In the genomic region with DNA sequence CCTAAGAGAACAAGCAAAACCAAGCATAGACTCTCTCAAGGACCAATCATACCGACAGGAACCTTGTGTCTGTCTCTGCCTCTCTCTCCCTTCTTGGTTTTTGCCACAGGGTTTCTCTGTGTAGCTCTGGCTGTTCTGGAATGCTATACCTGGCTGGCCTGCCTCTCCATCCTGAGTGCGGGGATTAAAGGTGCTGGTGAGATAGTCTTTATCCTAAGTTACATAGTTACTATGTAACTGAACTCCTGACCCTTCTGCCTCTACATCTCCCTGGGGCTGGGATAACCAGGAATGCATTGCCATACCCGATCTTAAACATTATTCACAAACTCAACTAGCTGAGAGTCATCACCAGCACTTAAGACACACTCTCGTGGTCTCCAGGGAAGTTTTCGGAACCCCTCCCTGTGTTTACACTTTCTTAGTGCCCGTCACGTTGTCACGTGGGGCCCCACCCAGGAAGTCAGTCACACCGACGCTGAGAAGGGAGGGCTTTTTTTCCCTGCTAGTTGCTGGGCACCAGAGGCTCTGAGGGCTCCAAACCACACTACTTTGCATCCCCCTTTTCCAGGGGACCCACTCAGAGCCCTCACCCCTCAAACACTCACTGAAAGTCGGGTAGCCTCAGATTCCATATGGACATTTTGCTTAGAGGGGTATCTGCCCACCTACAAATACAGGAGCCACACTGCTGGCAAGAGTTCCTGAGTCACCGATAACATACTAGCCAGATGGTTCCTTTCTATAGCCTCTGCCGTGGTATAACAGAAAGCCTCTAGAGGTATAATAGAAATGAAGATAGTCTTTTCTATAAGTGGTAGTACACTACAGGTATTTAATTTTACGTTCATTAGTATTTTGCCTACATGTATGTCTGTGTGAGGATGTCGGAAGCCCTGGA, we compare ENCODE assay signal across 12 mouse cellular contexts. TPM values are rescaled to one million over a fixed set of nuclear protein-coding genes. Genes with fewer than 3 reads are reported as not detected.
DNase-seq lines count a peak whose midpoint lies in the region; ATAC-seq and TF ChIP-seq lines count a peak whose summit lies in the region.
"Had no signal": no experiment of that assay in that cellular context is flagged by ENCODE, and none has a peak within 500 bp of the region (broad histone marks: within the 10 kb centered on the region; RNA-seq: fewer than 3 reads in every experiment).

No protein-coding gene starts in this region.

- no peak overlapping the region for H3K4me3 ChIP-seq in forebrain, embryonic 12.5 days (replicated peaks)
- no peak overlapping the region for H3K4me3 ChIP-seq in forebrain, postnatal 0 days (ENCODE audit: low read depth, low read length)
- no peak overlapping the region for H3K4me3 ChIP-seq in bone marrow macrophage, adult 2 months (ENCODE audit: insufficient read depth, low read length)
- H3K4me3 ChIP-seq in liver, postnatal 0 days (ENCODE audit: low read depth, low read length), result no peak overlapping the region
- peak overlapping the region; percentile 34 for H3K4me3 ChIP-seq in small intestine, adult 2 months (ENCODE audit: low read depth, low read length)
- H3K4me3 ChIP-seq: embryonic facial prominence, embryonic 10.5 days; limb, embryonic 12.5 days had no signal

- no peak for TF ChIP-seq CTCF in forebrain, postnatal 0 days (IDR thresholded peaks at IDR 0.05; ENCODE audit: low read depth)
- no peak for TF ChIP-seq CTCF in bone marrow macrophage, adult 2 months (IDR thresholded peaks at IDR 0.05; ENCODE audit: low read depth, low read length)
- TF ChIP-seq CTCF in liver, postnatal 0 days (IDR thresholded peaks at IDR 0.05; ENCODE audit: low read depth), result no peak
- no peak for TF ChIP-seq CTCF in small intestine, adult 2 months (IDR thresholded peaks at IDR 0.05; ENCODE audit: extremely low read depth, insufficient read length, insufficient replicate concordance, low read depth, low read length)

- TF ChIP-seq POLR2A in bone marrow macrophage, adult 2 months (IDR thresholded peaks at IDR 0.05; ENCODE audit: borderline replicate concordance, low read depth, low read length), result no peak
- no peak for TF ChIP-seq POLR2A in small intestine, adult 2 months (IDR thresholded peaks at IDR 0.05; ENCODE audit: low read depth, low read length)

- ATAC-seq in forebrain, embryonic 12.5 days (ENCODE audit: low FRiP score), result no peak
- ATAC-seq in forebrain, postnatal 0 days, result no peak
- ATAC-seq in liver, postnatal 0 days, result 0 out of 2 replicates have a peak, but pooled peaks have one; percentile 35
- ATAC-seq: hindbrain, postnatal 0 days had no signal

- peaks cover 11% of the 10 kb centered on the region for H3K4me1 ChIP-seq in forebrain, embryonic 12.5 days
- no peaks in the 10 kb centered on the region for H3K4me1 ChIP-seq in forebrain, postnatal 0 days (ENCODE audit: insufficient read depth)
- H3K4me1 ChIP-seq in bone marrow macrophage, adult 2 months (ENCODE audit: control insufficient read depth, insufficient read depth, low read length), result peaks cover 41% of the 10 kb centered on the region
- peaks cover 24% of the 10 kb centered on the region for H3K4me1 ChIP-seq in liver, postnatal 0 days (ENCODE audit: insufficient read depth)
- peaks cover 3% of the 10 kb centered on the region for H3K4me1 ChIP-seq in small intestine, adult 2 months (ENCODE audit: control insufficient read depth, insufficient read depth, insufficient read length, low read length)
- H3K4me1 ChIP-seq: limb, embryonic 12.5 days had no signal

- peaks cover 68% of the 10 kb centered on the region for H3K36me3 ChIP-seq in forebrain, embryonic 12.5 days (replicated peaks)
- peaks cover 23% of the 10 kb centered on the region for H3K36me3 ChIP-seq in forebrain, postnatal 0 days (ENCODE audit: insufficient read depth)
- no peaks in the 10 kb centered on the region for H3K36me3 ChIP-seq in liver, postnatal 0 days (replicated peaks; ENCODE audit: insufficient read depth, low read length)
- H3K36me3 ChIP-seq in small intestine, adult 2 months (ENCODE audit: control insufficient read depth, insufficient read depth, low read length), result no peaks in the 10 kb centered on the region

- no peak for DNase-seq in forebrain, postnatal 0 days
- DNase-seq in liver, postnatal 0 days, result peak; percentile 40
- no peak for DNase-seq in frontal cortex, postnatal 36 days (ENCODE audit: low spot score in 2 of 2)
- no peak for DNase-seq in left cerebral cortex, adult 18-20 months (ENCODE audit: low spot score in 2 of 2)
- DNase-seq in c-Kit-positive CD71-positive TER-119-positive erythroid progenitor cells, embryonic 14.5 days (ENCODE audit: low spot score), result no peak
- DNase-seq: gastrocnemius, postnatal 25 days had no signal

- H3K9me3 ChIP-seq in forebrain, embryonic 12.5 days, result no peaks in the 10 kb centered on the region
- H3K9me3 ChIP-seq in forebrain, postnatal 0 days (ENCODE audit: low read length), result no peaks in the 10 kb centered on the region
- no peaks in the 10 kb centered on the region for H3K9me3 ChIP-seq in liver, postnatal 0 days (ENCODE audit: low read length)
- H3K9me3 ChIP-seq: embryonic facial prominence, embryonic 10.5 days; limb, embryonic 12.5 days had no signal

- no peaks in the 10 kb centered on the region for H3K27me3 ChIP-seq in forebrain, embryonic 12.5 days
- no peaks in the 10 kb centered on the region for H3K27me3 ChIP-seq in forebrain, postnatal 0 days (ENCODE audit: insufficient read depth, low read length)
- H3K27me3 ChIP-seq in liver, postnatal 0 days (ENCODE audit: insufficient read depth, low read length), result no peaks in the 10 kb centered on the region
- H3K27me3 ChIP-seq in small intestine, adult 2 months (ENCODE audit: control insufficient read depth, insufficient read depth, low read length), result no peaks in the 10 kb centered on the region
- H3K27me3 ChIP-seq: limb, embryonic 12.5 days had no signal

- no peak overlapping the region for H3K4me2 ChIP-seq in forebrain, embryonic 12.5 days
- no peak overlapping the region for H3K4me2 ChIP-seq in forebrain, postnatal 0 days (ENCODE audit: low read depth)
- H3K4me2 ChIP-seq in liver, postnatal 0 days (ENCODE audit: low read depth, low read length), result peak overlapping the region; percentile 48
- H3K4me2 ChIP-seq: limb, embryonic 12.5 days had no signal

- H3K27ac ChIP-seq in forebrain, embryonic 12.5 days, result 0 out of 2 replicates have a peak overlapping the region, but pooled peaks have one; percentile 37
- no peak overlapping the region for H3K27ac ChIP-seq in forebrain, postnatal 0 days (ENCODE audit: low read depth, low read length)
- H3K27ac ChIP-seq in bone marrow macrophage, adult 2 months (ENCODE audit: insufficient read depth, low read depth, low read length), result peak overlapping the region; percentile 79
- peak overlapping the region; percentile 29; the same call in 1 of the 2 replicates for H3K27ac ChIP-seq in liver, postnatal 0 days (ENCODE audit: low read depth)
- H3K27ac ChIP-seq in small intestine, adult 2 months (ENCODE audit: insufficient read depth, low read depth, low read length), result no peak overlapping the region
- H3K27ac ChIP-seq: embryonic facial prominence, embryonic 10.5 days; hindbrain, postnatal 0 days; limb, embryonic 12.5 days had no signal

- H3K9ac ChIP-seq in forebrain, embryonic 12.5 days, result no peak overlapping the region
- H3K9ac ChIP-seq in forebrain, postnatal 0 days, result no peak overlapping the region
- no peak overlapping the region; the same call in 1 of the 2 replicates for H3K9ac ChIP-seq in liver, postnatal 0 days (replicated peaks)
- H3K9ac ChIP-seq: limb, embryonic 12.5 days had no signal

- TF ChIP-seq EP300 in liver, postnatal 0 days (IDR thresholded peaks at IDR 0.05; ENCODE audit: low read depth), result no peak

- WGBS in forebrain, embryonic 12.5 days, result 88% methylated on average over 15 of the region's 15 CpGs
- 86% methylated on average over 15 of the region's 15 CpGs for WGBS in forebrain, postnatal 0 days
- 37% methylated on average over 15 of the region's 15 CpGs for WGBS in liver, postnatal 0 days (ENCODE audit: insufficient replicate concordance)
- 25% methylated on average over 15 of the region's 15 CpGs for WGBS in small intestine, adult 2 months

RNA-seq across cellular contexts. Expression of a gene that starts 13.9 kb away (rescaled TPM):
- polyA plus RNA-seq in forebrain, embryonic 12.5 days (2016; fragmentation: Nextera tagmentation; extraction: Ambion mirVana), result 32.0 and 33.1 TPM in 2 replicates
- total RNA-seq in forebrain, postnatal 0 days (2014; rRNA removed), result 15.9 and 16.0 TPM in 2 replicates
- 16.6 and 17.7 TPM in 2 replicates for polyA plus RNA-seq in forebrain, postnatal 0 days (2015; fragmentation: Nextera tagmentation; extraction: Ambion mirVana)
- polyA plus RNA-seq in bone marrow macrophage, adult 2 months (2012; ENCODE audit: insufficient read depth, insufficient read length, missing spikeins), result 20.5 and 21.6 TPM in 2 replicates
- 5.9 and 6.5 TPM in 2 replicates for polyA plus RNA-seq in liver, postnatal 0 days (2015; fragmentation: Nextera tagmentation; extraction: Ambion mirVana)
- polyA plus RNA-seq in small intestine, adult 2 months (2012; rRNA removed), result 1.2 and 1.8 TPM in 2 replicates
- total RNA-seq in left cerebral cortex, adult 18-20 months (2021), result 10 to 100 TPM; 23.0 to 27.5 TPM

RNA-seq across cellular contexts. Expression of a gene that starts 18.7 kb away (rescaled TPM):
- 18.6 and 20.4 TPM in 2 replicates for polyA plus RNA-seq in forebrain, embryonic 12.5 days (2016; fragmentation: Nextera tagmentation; extraction: Ambion mirVana)
- total RNA-seq in forebrain, postnatal 0 days (2014; rRNA removed), result 37.9 and 38.2 TPM in 2 replicates
- 39.4 and 41.2 TPM in 2 replicates for polyA plus RNA-seq in forebrain, postnatal 0 days (2015; fragmentation: Nextera tagmentation; extraction: Ambion mirVana)
- 106 and 113 TPM in 2 replicates for polyA plus RNA-seq in bone marrow macrophage, adult 2 months (2012; ENCODE audit: insufficient read depth, insufficient read length, missing spikeins)
- polyA plus RNA-seq in liver, postnatal 0 days (2015; fragmentation: Nextera tagmentation; extraction: Ambion mirVana), result 10.3 and 11.0 TPM in 2 replicates
- polyA plus RNA-seq in small intestine, adult 2 months (2012; rRNA removed), result 24.3 and 29.3 TPM in 2 replicates
- total RNA-seq in left cerebral cortex, adult 18-20 months (2021), result 10 to 100 TPM; 17.5 to 19.3 TPM

RNA-seq across cellular contexts. Expression of a gene that starts 34.3 kb away (rescaled TPM):
- polyA plus RNA-seq in forebrain, embryonic 12.5 days (2016; fragmentation: Nextera tagmentation; extraction: Ambion mirVana), result 17.4 and 17.8 TPM in 2 replicates
- 11.8 and 14.4 TPM in 2 replicates for total RNA-seq in forebrain, postnatal 0 days (2014; rRNA removed)
- 9.0 and 10.0 TPM in 2 replicates for polyA plus RNA-seq in forebrain, postnatal 0 days (2015; fragmentation: Nextera tagmentation; extraction: Ambion mirVana)
- polyA plus RNA-seq in bone marrow macrophage, adult 2 months (2012; ENCODE audit: insufficient read depth, insufficient read length, missing spikeins), result 2.4 and 2.8 TPM in 2 replicates
- 2.4 and 3.3 TPM in 2 replicates for polyA plus RNA-seq in liver, postnatal 0 days (2015; fragmentation: Nextera tagmentation; extraction: Ambion mirVana)
- 2.3 and 2.9 TPM in 2 replicates for polyA plus RNA-seq in small intestine, adult 2 months (2012; rRNA removed)
- 10 to 100 TPM; 85.1 to 93.3 TPM for total RNA-seq in left cerebral cortex, adult 18-20 months (2021)

RNA-seq across cellular contexts. Expression of a gene that starts 43.6 kb away (rescaled TPM):
- polyA plus RNA-seq in forebrain, embryonic 12.5 days (2016; fragmentation: Nextera tagmentation; extraction: Ambion mirVana), result 404 and 414 TPM in 2 replicates
- total RNA-seq in forebrain, postnatal 0 days (2014; rRNA removed), result 279 and 319 TPM in 2 replicates
- 354 and 380 TPM in 2 replicates for polyA plus RNA-seq in forebrain, postnatal 0 days (2015; fragmentation: Nextera tagmentation; extraction: Ambion mirVana)
- polyA plus RNA-seq in bone marrow macrophage, adult 2 months (2012; ENCODE audit: insufficient read depth, insufficient read length, missing spikeins), result 339 and 358 TPM in 2 replicates
- 253 and 267 TPM in 2 replicates for polyA plus RNA-seq in liver, postnatal 0 days (2015; fragmentation: Nextera tagmentation; extraction: Ambion mirVana)
- 182 and 188 TPM in 2 replicates for polyA plus RNA-seq in small intestine, adult 2 months (2012; rRNA removed)
- total RNA-seq in left cerebral cortex, adult 18-20 months (2021), result 100 to 1,000 TPM; 103 to 122 TPM

RNA-seq across cellular contexts. Expression of a gene that starts 55.8 kb away (rescaled TPM):
- polyA plus RNA-seq in forebrain, embryonic 12.5 days (2016; fragmentation: Nextera tagmentation; extraction: Ambion mirVana), result 18.7 and 19.3 TPM in 2 replicates
- 23.2 and 24.0 TPM in 2 replicates for total RNA-seq in forebrain, postnatal 0 days (2014; rRNA removed)
- 13.6 and 20.1 TPM in 2 replicates for polyA plus RNA-seq in forebrain, postnatal 0 days (2015; fragmentation: Nextera tagmentation; extraction: Ambion mirVana)
- polyA plus RNA-seq in bone marrow macrophage, adult 2 months (2012; ENCODE audit: insufficient read depth, insufficient read length, missing spikeins), result 9.2 and 11.8 TPM in 2 replicates
- polyA plus RNA-seq in liver, postnatal 0 days (2015; fragmentation: Nextera tagmentation; extraction: Ambion mirVana), result 3.6 and 3.7 TPM in 2 replicates
- polyA plus RNA-seq in small intestine, adult 2 months (2012; rRNA removed), result 8.7 and 12.1 TPM in 2 replicates
- total RNA-seq in left cerebral cortex, adult 18-20 months (2021), result 10 to 100 TPM; 22.6 to 25.9 TPM

Comparison
In these comparisons a context has a peak if more than half of its experiments do, and no peak if none do; other contexts are left out.
1. H3K27ac ChIP-seq: peak in forebrain, embryonic 12.5 days (single experiment), bone marrow macrophage, adult 2 months (single experiment) and liver, postnatal 0 days (single experiment); none in forebrain, postnatal 0 days (single experiment) and small intestine, adult 2 months (single experiment).